Mouse (Mus musculus): Measurements from ENCODE around the gene Odf3l2.

Odf3l2 gene

DNA sequence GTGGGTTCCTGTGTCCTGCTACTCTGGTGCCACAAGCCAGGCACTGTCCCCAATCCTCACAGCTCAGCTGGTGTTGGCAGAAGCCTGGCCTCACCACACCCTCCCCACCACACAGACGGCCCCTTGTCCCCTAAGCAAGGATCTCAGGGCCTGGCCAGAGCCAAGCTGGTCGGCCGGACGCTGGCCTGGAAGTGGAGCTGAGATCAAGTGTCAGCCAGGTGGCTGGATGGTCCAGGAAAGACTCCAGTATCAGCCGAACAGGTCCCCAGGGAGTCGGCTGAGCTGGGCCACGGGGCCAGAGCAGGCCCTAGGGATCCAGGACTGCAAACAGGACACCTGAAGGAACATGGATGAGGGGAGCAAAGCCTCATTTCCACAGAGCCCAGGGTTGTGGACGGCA is at the start of gene Odf3l2:
TSS of gene Odf3l2 (minus strand) at position 28 of the 400 bp plus-strand sequence.
- DNase-seq (ENCODE audit: low spot score in 2 of 2), result no peak

DNA sequence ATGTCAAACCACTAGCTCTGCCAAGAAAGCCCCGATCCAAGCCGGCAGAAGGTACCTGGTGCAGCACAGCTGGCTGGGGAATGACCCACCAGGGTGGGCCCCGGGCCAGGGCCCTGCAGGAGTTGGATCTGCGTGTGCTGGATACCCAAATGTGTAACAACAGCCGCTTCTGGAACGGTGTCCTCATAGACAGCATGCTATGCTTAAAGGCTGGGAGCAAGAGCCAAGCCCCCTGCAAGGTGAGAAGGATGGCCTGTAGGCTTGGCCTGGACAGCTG is 48.8 kb upstream of the Odf3l2 start:
- no peak for DNase-seq (ENCODE audit: low spot score in 2 of 2)

DNA sequence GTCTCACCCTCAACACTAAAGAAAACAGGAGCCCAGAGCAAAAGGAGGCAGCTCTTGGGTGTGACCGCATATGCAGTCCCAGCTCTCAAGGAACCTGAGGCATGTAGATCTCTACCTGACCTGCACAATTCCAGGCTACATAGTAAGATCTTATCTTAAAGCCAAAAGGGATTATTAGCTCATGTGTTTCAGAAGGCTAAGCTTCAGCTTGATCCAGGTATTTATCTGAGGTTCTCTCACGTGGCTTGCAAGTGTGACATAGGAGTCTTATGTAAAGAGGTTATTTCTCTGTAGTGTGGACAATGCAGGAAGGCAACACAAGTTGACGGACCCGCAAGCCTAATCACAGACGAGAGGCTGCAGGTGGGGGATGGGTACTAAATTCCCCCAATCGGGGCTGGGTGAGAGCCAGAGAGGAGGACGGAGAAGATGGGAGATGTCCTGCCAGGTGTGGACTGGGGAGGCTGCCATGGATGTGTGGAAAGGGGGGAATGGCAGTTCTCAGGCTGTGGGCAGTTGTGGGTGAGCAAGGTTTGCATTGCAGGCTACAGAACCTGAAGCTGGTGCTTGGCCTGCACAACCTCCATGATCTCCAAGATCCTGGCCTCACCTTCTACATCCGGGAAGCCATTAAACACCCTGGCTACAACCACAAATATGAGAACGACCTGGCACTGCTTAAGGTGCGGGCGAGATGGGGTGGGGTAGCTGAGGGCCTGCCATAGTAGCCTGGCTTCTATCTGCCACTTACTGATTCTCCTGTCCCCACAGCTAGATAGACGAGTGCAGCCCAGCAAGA is 48.2 kb upstream of the Odf3l2 start:
- no peak for DNase-seq (ENCODE audit: low spot score in 2 of 2)

DNA sequence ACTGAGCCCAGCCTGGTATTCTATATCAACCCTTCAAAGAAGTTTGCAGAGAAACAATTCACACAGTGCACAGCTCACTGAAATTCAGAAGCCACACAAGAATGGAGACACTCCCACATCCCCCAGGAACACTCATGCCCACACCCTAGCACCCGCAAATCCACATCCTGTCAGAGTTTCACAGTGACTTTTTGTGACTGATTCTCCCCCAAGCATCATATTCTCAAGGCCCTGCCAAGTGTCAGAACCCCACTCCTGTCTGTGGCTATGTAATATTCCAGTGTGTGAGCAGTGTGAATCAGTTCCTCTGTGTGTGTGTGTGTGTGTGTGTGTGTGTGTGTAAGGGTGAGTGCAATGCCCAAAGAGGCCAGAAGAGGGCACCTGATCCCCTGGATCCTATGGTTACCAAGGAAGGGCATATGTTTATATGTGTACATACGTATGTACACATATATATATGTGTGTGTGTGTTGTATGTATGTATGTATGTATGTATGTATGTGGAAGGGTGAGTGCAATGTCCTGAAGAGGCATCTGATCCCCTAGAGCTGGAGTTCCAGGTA is 46.5 kb upstream of the Odf3l2 start:
- DNase-seq (ENCODE audit: low spot score in 2 of 2), result no peak

DNA sequence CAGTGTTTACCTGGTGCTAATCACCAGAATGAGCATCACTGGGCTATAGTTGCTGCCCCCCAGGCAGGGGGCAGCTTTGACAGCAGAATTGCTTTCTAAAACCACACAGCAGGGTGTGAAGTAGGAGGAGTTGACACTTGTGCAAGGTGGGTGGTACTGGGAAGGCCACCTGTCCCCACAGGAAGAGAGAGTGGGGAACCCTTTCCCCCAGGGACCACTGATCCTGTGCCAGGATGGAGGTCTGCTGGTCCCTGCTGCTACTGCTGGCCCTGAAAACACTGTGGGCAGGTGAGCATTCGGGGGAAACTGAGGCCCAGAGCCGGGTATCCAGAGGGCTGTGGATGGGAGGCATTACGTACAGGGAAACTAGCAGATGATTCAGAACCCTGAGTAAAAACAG is 43.6 kb upstream of the Odf3l2 start:
- DNase-seq (ENCODE audit: low spot score in 2 of 2), result no peak

DNA sequence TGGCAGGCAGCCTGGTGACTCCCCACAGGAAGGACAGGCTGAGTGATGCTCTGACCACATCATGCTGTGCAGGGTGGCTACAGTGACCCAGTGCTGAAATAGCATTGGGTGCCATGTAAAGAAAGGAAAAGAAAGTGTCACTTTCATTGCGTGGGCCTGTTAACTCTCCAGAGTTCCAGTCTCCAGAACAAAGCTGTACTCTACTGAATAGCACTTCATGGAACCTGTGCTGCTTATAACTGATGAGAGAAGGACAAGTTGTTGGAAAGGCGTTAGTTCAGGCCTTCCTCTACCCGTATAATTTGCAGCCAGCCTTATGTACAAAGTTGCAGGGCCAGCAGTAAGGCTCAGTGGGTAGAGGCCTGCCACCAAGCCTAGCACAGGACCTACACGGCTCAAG is 43.2 kb upstream of the Odf3l2 start, which contains the start of gene Gzmm:
TSS of gene Gzmm (plus strand) at position 301 of the 400 bp plus-strand sequence.
- no peak for DNase-seq (ENCODE audit: low spot score in 2 of 2)

DNA sequence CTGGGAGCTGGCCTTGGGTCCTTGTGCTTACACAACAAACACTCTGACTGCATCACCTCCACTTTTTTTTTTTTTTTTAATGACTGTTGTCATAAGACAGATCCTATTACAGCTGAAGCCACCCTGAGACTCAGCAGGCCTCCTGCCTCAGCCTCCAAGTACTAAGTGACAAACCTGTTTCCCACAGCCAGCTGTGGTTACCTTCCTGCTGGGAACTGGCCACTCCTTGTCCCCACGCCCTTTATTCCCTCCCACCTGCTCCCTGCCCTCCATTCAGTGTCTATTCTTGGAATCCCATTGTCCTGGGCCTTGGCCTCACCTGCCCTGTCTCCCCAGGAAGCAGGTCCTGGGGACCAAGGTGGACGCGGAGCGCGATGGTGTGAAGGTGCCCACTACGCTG is 42.0 kb upstream of the Odf3l2 start:
- no peak for DNase-seq (ENCODE audit: low spot score in 2 of 2)

DNA sequence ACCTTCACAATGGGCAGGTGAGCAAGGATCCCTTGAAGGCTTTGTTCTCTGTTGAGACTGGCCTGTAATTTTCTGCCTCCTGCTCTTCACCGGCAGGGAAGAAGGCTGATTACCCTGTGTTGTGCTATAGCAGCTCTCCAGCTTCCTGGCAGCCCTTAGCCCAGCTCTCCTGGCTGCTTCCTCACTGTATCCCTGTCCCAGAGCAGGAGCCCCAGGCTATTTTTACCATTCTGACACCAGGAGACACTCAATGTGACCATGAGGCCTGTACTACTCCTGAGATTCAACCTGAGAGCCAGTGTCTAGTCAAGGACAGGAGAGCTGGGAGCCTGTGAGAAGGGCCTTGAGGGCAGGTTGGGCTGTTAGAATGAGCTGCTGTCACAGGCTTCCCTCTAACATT is 41.2 kb upstream of the Odf3l2 start:
- DNase-seq (ENCODE audit: low spot score in 2 of 2), result peak; percentile 71 to 72

DNA sequence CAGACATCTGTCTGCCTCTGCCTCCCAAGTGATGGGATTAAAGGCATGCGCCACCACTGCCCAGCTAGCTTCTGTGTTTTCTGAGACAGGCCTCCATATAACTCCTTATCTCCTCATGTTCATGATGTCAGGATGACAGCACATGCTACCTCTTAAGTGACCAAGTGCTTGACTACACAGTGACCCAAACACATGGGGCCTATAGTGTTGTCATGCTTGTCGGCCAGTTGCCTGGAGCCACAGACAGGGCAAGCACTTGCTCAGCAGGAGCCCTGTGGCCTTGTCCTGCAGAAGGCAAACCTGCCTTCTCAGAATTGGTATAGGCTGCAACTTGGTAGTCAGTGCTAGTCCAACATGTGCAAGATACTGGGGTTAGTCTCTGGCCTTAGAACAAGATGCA is 40.7 kb upstream of the Odf3l2 start:
- no peak for DNase-seq (ENCODE audit: low spot score in 2 of 2)

DNA sequence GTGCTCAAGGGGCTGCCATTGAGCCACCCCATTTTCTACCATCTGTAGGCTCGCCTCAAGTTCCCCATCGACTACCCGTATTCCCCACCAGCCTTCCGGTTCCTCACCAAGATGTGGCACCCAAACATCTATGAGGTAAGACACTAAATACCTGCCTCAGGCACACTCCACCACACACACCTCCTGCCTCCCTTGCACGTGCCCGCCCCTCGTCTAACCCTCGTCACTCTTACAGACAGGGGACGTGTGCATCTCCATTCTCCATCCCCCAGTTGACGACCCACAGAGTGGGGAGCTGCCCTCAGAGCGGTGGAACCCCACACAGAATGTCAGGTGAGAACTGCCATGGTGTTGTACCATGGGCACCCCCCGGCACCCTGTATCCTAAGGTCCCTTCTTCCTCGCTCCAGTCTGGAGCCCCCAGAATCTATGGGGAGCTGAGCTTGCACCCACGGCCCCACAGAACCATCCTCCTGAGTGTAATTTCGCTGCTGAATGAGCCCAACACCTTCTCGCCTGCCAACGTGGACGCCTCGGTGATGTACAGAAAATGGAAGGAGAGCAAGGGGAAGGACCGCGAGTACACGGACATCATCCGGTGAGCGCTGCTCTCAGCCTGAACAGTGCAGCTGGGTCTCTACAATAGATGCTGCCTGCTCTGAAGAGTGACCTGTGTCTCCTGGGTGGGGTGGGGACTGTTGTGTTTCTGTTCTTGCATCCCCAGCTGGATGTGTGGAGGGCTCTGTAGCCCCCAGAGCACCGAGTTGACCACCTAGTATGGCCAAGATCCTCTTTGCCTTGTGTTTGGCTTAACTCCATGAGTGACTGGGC is 39.4 kb upstream of the Odf3l2 start:
- DNase-seq (ENCODE audit: low spot score in 2 of 2), result no peak

DNA sequence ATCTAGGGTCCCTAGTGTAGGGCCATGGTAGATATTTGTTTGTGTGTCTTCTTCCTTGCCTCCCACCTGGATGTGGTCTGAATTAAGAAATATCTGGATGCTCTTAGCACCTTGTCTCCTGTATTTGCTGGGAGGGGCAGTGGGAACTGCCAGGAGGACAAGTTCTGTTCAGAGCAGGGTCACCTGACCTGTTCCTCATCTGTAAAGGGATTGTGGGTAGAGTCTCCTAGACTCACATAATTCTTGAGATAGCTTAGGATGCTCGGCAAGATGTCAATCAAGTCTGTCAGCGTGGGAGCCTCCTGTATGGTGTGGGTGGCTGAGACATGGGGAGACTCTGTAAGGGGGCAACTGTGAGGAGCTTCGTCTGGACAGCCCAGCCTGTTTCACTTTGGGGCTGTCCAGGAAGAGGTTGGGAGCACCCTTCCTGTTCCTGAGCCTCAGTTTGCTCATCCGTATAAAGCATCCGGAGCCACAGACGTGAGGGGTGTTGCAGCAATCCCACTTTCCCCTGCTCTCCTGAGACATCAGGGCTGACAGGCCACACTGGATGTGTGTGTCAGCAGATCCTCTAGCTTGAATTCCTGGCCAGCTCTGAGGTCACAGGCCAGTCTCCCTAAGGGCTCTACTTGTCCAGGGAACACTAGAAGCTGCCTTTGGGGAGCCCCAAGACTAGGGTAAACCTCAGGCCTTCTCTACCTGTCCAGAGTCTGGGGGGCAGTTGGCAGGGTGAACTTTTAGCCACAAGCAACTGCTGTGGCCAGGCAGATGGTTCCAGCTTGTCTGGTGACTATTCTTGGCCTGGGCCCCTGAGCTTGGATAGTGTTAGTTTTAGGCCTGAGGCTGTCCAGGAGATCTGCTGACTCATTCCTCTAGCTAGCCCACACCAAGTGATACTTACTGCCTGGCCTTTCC is 38.4 kb upstream of the Odf3l2 start:
- peak; percentile 70 to 84 for DNase-seq (ENCODE audit: low spot score in 2 of 2)

DNA sequence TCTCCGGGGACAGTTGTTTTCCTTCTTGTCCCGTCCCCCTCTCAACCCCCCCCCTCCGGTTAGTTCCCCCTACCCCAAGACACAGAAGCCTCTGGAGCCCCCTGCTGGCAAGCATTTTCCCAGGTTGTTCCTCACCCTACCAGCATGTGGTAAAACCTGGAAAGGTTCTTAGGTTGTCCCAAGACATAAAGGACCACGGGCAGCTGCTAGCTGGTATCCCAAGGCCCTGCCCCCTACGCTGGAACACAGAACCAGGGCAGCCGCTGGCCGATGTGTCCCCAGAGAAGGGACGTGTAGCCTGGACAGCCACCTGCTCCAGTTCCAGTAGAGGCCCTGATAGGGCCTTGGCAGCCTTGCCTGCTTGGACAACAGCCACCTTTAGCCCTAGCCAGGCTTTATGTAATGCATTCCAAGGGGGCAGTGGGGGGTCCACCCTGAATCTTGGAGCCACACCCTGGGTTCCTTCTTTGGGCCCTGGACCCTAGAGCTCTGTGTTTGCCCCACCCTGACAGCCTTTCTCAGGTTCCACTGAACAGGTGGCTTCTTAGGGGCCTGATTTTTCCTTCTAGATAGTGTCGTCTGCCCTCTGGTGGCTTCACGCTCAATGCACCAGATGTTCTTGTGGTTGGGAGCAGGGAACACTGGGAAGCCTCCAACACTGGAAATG is 37.5 kb upstream of the Odf3l2 start:
- DNase-seq (ENCODE audit: low spot score in 2 of 2), result peak; percentile 72 to 75

DNA sequence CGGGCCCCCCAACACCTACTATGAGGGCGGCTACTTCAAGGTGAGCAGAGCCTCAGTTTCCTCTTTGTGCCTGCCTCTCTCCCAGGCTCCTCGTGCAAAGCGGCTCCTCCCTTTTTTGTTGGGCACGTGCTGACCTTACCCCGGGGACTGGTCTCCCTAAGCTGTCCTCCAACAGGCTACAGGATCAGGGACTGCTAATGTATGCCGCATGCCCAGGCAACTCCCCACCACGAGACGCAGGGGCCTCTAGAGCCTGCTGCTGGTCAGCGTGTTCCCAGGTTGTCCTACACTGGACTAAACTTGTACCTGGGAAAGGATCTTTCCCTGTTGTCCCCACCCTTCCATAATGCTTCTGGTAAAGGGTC is 37.0 kb upstream of the Odf3l2 start:
- DNase-seq (ENCODE audit: low spot score in 2 of 2), result peak in 1 of 2 experiments; percentile 34

DNA sequence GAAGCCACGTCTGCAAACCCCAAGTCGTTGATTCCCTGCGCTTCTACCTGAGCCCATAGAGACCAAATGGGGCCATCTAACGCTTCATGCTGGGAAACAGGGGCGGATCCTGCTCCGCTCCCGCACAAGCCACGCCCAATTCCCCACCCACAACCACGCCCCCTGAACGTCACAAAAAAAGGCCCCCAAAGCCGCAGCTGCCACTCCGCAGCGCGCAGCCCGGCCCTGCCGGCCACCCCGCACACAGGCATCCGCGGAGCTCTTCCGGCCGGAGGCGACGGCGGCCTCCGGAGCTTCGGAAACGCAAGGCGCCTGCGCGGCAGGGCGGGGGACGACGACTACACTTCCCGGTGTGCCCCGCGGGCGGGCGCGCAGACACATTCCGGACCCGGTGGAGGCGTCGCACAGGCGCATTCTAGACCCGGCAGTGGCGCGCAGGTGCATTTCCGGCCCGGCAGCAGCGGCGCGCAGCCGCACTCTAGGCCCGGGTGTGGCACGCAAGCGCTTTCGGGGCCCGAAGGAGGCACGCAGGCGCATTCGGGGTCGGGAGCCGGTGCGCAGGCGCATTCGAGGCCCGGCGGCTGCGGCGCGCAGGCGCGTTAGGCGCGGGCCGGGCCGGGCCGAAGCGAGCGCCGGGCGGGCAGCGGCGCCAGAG is 36.2 kb upstream of the Odf3l2 start, which contains the start of gene Cdc34:
TSS of gene Cdc34 (plus strand) at position 605 of the 655 bp plus-strand sequence.
- peak; percentile 100 for DNase-seq (ENCODE audit: low spot score in 2 of 2)

DNA sequence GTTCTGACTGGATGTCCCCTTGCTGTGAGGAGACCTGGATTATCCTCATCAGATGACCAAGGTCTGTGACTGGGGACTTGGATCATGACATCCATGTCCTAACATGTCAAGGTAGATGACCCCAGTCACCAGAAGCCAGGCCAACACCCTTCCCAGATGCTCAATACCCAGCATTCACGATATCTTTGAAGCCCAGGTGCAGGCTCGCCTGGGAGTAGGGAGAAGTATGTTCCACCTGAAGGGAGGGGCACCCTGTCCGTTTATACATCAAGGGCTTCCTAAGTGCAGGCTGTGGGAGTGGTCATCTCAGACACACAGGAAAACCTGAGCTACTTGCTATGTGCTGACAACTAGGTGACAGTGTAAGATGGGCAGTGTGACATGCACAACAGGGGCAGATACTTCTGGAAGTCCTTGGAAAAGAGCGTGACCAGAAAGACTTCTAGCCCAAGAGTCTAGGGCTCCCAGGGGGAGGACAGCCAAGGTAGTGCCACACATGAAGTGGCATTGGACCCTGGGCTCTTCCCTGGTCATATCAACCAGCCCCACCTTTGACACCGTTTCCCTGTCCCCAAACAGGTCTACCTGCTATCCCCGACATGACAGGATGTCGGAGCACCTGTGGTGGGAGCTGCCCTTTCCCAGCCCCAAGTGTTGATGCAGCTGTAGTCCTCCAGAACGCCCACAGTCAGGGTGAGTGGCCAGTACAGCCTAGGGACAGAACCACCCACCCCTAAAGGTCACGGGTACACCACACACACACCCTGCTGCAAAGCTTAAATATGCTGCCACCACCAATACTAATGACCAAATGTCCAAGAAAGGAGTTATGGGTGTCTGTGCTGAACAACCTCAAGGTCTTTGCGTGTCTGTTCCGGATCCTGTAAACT is 35.3 kb upstream of the Odf3l2 start:
- peak in 1 of 2 experiments; percentile 64 for DNase-seq (ENCODE audit: low spot score in 2 of 2)

DNA sequence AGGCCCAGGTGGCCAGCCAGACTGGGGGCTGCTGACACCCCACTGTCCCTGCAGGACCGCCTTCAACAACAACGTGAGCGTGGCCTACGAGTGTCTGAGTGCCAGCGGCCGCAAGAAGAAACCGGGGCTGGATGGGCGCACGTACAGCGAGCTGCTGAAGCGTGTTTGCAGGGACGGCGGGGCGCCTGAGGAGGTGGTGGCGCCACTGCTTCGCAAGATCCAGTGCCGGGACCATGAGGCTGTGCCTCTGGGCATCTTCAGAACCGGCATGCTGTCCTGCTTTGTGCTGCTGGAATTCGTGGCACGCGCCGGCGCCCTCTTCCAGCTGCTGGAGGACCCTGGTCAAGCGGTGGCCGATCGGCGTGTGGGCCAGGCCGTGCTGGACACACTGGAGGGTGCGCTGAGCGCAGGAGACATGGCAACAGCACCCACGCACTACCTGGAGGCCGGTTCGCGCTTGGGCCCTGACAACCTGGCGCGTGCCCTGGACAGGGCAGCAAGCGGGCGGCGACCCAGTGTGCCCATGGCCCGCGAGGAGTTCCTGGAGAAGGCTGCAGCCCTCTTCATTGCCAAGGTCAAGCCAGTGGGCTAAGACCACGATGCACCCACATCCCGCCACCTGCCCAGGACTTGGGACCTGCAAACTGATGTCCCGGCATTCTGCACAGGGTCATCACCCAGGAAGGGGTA is 30.0 kb upstream of the Odf3l2 start:
- no peak for DNase-seq (ENCODE audit: low spot score in 2 of 2)

DNA sequence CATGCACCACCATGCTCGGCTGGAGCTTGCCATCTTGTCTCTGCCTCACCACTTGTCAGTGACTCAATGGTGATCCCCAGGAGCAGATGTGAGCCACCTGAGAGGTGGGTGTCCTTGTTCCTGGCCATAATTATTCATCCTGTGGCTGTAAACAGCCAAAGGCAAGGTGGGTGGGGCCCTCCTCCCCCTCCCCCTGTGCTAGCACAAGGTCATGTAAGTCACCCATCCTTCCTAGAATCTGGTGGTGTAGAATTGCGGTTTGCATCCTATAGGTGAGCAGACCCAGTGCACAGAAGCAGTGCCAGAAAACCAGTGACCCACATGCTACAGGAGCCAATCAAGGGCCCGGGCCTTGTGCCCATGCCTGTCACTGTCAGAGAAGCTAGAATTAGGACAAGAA is 27.5 kb upstream of the Odf3l2 start:
- DNase-seq (ENCODE audit: low spot score in 2 of 2), result no peak

DNA sequence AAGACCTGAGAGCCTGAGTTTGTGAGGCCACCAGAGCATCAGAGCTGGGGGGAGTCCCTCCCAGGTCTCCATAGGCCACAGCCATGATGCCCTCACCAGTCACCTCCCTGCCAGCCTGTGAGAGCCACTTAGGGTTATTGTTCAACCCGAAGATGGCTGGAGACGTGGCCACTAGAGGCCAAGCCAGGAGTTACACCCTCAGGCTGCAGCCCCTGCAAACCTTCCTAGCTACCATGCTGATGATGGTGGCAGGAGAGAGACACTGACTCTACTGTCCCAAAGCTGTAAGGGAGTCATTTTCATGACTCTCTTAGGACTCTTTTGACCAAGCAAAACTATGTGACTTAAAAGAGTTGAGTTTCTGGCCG is 26.5 kb upstream of the Odf3l2 start:
- DNase-seq (ENCODE audit: low spot score in 2 of 2), result no peak

All from heart, adult 9 months (tissue).